Mouse (Mus musculus) cerebellum, adult 2 months (tissue): Measurements from ENCODE around the gene Dner.

Source experiments
- CTCF ChIP-seq: fragments of 200-500 bp; IDR thresholded peaks from 2 replicates; pipeline ENCODE4 v1.5.1; 2011; ENCODE audit warnings: low read depth, mild to moderate bottlenecking, control low read depth, low read length, moderate library complexity, borderline replicate concordance; ENCODE audit not compliant: insufficient read depth
- POLR2A ChIP-seq: fragments of 200-500 bp; IDR thresholded peaks from 2 replicates; pipeline ENCODE4 v1.6.1; 2011; ENCODE audit warnings: low read length, control low read depth, borderline replicate concordance; ENCODE audit not compliant: insufficient read depth

- TF ChIP-seq CTCF (no peak), POLR2A (no peak)
These were observed 79.9 kb downstream of the Dner start for GRCm38 (mm10) chr1:84616133-84616532.
